Mouse (Mus musculus) lung, postnatal 0 days (tissue): ENCODE measurements around the gene Map4k5. TPM values are rescaled to one million over a fixed set of nuclear protein-coding genes. Genes with fewer than 3 reads are reported as not detected.

Experiments used
- ATAC-seq: fragments of 200-750 bp; cut with Nextera tagmentation; 2 replicates; pipeline ENCODE4 v1.8.0; 2017; ENCODE audit warnings: moderate library complexity
- DNase-seq: peaks from one replicate; pipeline ENCODE4 v3.0.0-alpha.2; 2016; ENCODE audit warnings: low spot score
- H3K27ac ChIP-seq: fragments of 300-500 bp; sonication (generic); 2 replicates; pipeline ENCODE4 v1.5.1; 2014; ENCODE audit warnings: antibody characterized with exemption, mild to moderate bottlenecking, low read length, mixed read lengths
- H3K27me3 ChIP-seq: fragments of 300-500 bp; sonication (generic); replicated peaks from 2 replicates; pipeline ENCODE4 v1.6.1; 2014; ENCODE audit warnings: low read length, mixed read lengths; ENCODE audit not compliant: insufficient read depth
- H3K36me3 ChIP-seq: fragments of 300-500 bp; sonication (generic); 2 replicates; pipeline ENCODE4 v1.6.1; 2014; ENCODE audit warnings: low read length, mixed read lengths; ENCODE audit not compliant: insufficient read depth
- H3K4me1 ChIP-seq: fragments of 300-500 bp; sonication (generic); 2 replicates; pipeline ENCODE4 v1.6.1; 2014; ENCODE audit warnings: antibody characterized with exemption, low read depth, low read length, mixed read lengths; ENCODE audit not compliant: insufficient read depth
- H3K4me2 ChIP-seq: fragments of 300-500 bp; sonication (generic); replicated peaks from 2 replicates; pipeline ENCODE4 v1.6.1; 2014; ENCODE audit warnings: low read depth, mild to moderate bottlenecking, low read length, moderate library complexity, mixed read lengths
- H3K4me3 ChIP-seq: fragments of 300-500 bp; sonication (generic); 2 replicates; pipeline ENCODE4 v1.5.1; 2014; ENCODE audit warnings: low read depth, low read length
- H3K9ac ChIP-seq: fragments of 300-500 bp; sonication (generic); replicated peaks from 2 replicates; pipeline ENCODE4 v1.6.1; 2014; ENCODE audit warnings: low read depth, mild to moderate bottlenecking
- H3K9me3 ChIP-seq: fragments of 300-500 bp; sonication (generic); 2 replicates; pipeline ENCODE4 v1.6.1; 2016; ENCODE audit warnings: low read length, mixed read lengths
- CTCF ChIP-seq: IDR thresholded peaks from 2 replicates; pipeline ENCODE4 v1.5.1; 2016; ENCODE audit warnings: antibody characterized with exemption, mild to moderate bottlenecking
- EP300 ChIP-seq: IDR thresholded peaks from 2 replicates; pipeline ENCODE4 v1.6.1; 2016; ENCODE audit warnings: antibody characterized with exemption, mild to moderate bottlenecking, control low read depth
- WGBS: fragments of 180-500 bp; shearing (Covaris S2); extraction: QIAGEN DNeasy Blood & Tissue Kit; methylation state at CpG from one replicate; pipeline ENCODE4 v1.1.7; 2014; 5-methylcytosine and 5-hydroxymethylcytosine counted together
- polyA plus RNA-seq: library from polyadenylated mRNA; unstranded; fragments of >200 nt; fragmentation: Nextera tagmentation; extraction: Ambion mirVana; gene quantifications from 2 replicates; pipeline ENCODE4 v1.2.1, GENCODE M21; 2015

Gene Map4k5
- polyA plus RNA-seq, 1 experiment from 2014 or later, result 20.6 TPM

- ATAC-seq (no peak), DNase-seq (no peak)
- no peak overlapping the region for H3K4me3 ChIP-seq
- no peaks in the 10 kb centered on the region for H3K36me3 ChIP-seq
- H3K4me1 ChIP-seq, result no peaks in the 10 kb centered on the region
- no peak overlapping the region for H3K9ac ChIP-seq
- H3K27me3 ChIP-seq, result no peaks in the 10 kb centered on the region
- TF ChIP-seq EP300 (no peak), CTCF (no peak)
- no peaks in the 10 kb centered on the region for H3K9me3 ChIP-seq
- WGBS, result 64% methylated on average over 9 of the region's 9 CpGs
- no peak overlapping the region for H3K4me2 ChIP-seq
- H3K27ac ChIP-seq, result no peak overlapping the region
These were observed 127.5 kb downstream of the Map4k5 start for GRCm38 (mm10) chr12:69765543-69765942.

GRCm38 (mm10) chr12:69761603-69762002, 131.4 kb downstream of the Map4k5 start:
- Histone ChIP-seq H3K27ac (no peak overlapping the region), H3K9ac (no peak overlapping the region), H3K36me3 (no peaks in the 10 kb centered on the region), H3K4me2 (no peak overlapping the region), H3K9me3 (no peaks in the 10 kb centered on the region), H3K27me3 (no peaks in the 10 kb centered on the region), H3K4me3 (no peak overlapping the region), H3K4me1 (peaks cover 8% of the 10 kb centered on the region; the same call in 1 of the 2 replicates)
- 60% methylated on average over 2 of the region's 2 CpGs for WGBS
- TF ChIP-seq EP300 (no peak), CTCF (no peak)
- DNase-seq (no peak), ATAC-seq (no peak)

GRCm38 (mm10) chr12:69760743-69761406, 132.1 kb downstream of the Map4k5 start:
- TF ChIP-seq CTCF (no peak), EP300 (no peak)
- DNase-seq (peak; percentile 24), ATAC-seq (no peak)
- H3K9ac ChIP-seq, result no peak overlapping the region
- no peaks in the 10 kb centered on the region for H3K36me3 ChIP-seq
- H3K27me3 ChIP-seq, result no peaks in the 10 kb centered on the region
- H3K4me2 ChIP-seq, result no peak overlapping the region
- no peak overlapping the region for H3K4me3 ChIP-seq
- peaks cover 8% of the 10 kb centered on the region; the same call in 1 of the 2 replicates for H3K4me1 ChIP-seq
- H3K27ac ChIP-seq, result no peak overlapping the region
- 64% methylated on average over 20 of the region's 20 CpGs for WGBS
- H3K9me3 ChIP-seq, result no peaks in the 10 kb centered on the region

- Histone ChIP-seq H3K36me3 (no peaks in the 10 kb centered on the region), H3K9ac (no peak overlapping the region), H3K27ac (no peak overlapping the region), H3K4me1 (peaks cover 8% of the 10 kb centered on the region; the same call in 1 of the 2 replicates), H3K4me3 (no peak overlapping the region), H3K4me2 (no peak overlapping the region), H3K27me3 (no peaks in the 10 kb centered on the region), H3K9me3 (no peaks in the 10 kb centered on the region)
- DNase-seq (no peak), ATAC-seq (no peak)
- no peak for TF ChIP-seq CTCF
- no peak for TF ChIP-seq EP300
- 46% methylated on average over 6 of the region's 6 CpGs for WGBS
These were observed 133.0 kb downstream of the Map4k5 start for GRCm38 (mm10) chr12:69760014-69760413.

- ATAC-seq, result no peak
- Histone ChIP-seq H3K4me1 (peaks cover 8% of the 10 kb centered on the region; the same call in 1 of the 2 replicates), H3K4me3 (no peak overlapping the region), H3K36me3 (no peaks in the 10 kb centered on the region), H3K9me3 (no peaks in the 10 kb centered on the region), H3K4me2 (no peak overlapping the region), H3K27me3 (no peaks in the 10 kb centered on the region), H3K9ac (no peak overlapping the region), H3K27ac (peak overlapping the region; percentile 51; the same call in 1 of the 2 replicates)
- 29% methylated on average over 7 of the region's 7 CpGs for WGBS
- no peak for DNase-seq
- TF ChIP-seq EP300 (no peak), CTCF (no peak)
These were observed 133.6 kb downstream of the Map4k5 start for GRCm38 (mm10) chr12:69759267-69759885.

- no peaks in the 10 kb centered on the region for H3K36me3 ChIP-seq
- TF ChIP-seq CTCF (no peak), EP300 (no peak; the same call in 1 of the 2 replicates)
- H3K4me3 ChIP-seq, result peak overlapping the region; percentile 20
- ATAC-seq (peak; percentile 54), DNase-seq (peak; percentile 61)
- H3K27ac ChIP-seq, result peak overlapping the region; percentile 83
- WGBS, result 5% methylated on average over 22 of the region's 22 CpGs
- peak overlapping the region; percentile 56 for H3K4me2 ChIP-seq
- H3K27me3 ChIP-seq, result no peaks in the 10 kb centered on the region
- H3K9me3 ChIP-seq, result no peaks in the 10 kb centered on the region
- H3K9ac ChIP-seq, result 0 out of 2 replicates have a peak overlapping the region, but pooled peaks have one; percentile 30
- peaks cover 8% of the 10 kb centered on the region; the same call in 1 of the 2 replicates for H3K4me1 ChIP-seq
These were observed 134.5 kb downstream of the Map4k5 start for GRCm38 (mm10) chr12:69758221-69759185.
